Mouse (Mus musculus) neural tube, embryonic 11.5 days (tissue): ENCODE results near the gene Tnrc6b. TPM values are rescaled to one million over a fixed set of nuclear protein-coding genes. Genes with fewer than 3 reads are reported as not detected.
A peak's percentile ranks its signal among the peaks of the same experiment; 100 is the strongest.

Source experiments
- ATAC-seq: fragments of 200-750 bp; cut with Nextera tagmentation; 2 replicates; pipeline ENCODE4 v1.8.0; 2017; ENCODE audit warnings: moderate number of reproducible peaks, mild to moderate bottlenecking, moderate TSS enrichment, moderate library complexity; ENCODE audit not compliant: insufficient read depth, low FRiP score, low TSS enrichment
- DNase-seq: peaks from one replicate; pipeline ENCODE4 v3.0.0-alpha.2; 2015; ENCODE audit warnings: low spot score
- H3K27ac ChIP-seq: fragments of 300-500 bp; sonication (generic); 2 replicates; pipeline ENCODE4 v1.5.1; 2014; ENCODE audit warnings: low read depth, mild to moderate bottlenecking, low read length
- H3K27me3 ChIP-seq: fragments of 300-500 bp; sonication (generic); 2 replicates; pipeline ENCODE4 v1.6.1; 2014; ENCODE audit warnings: mild to moderate bottlenecking, low read length, mixed read lengths; ENCODE audit not compliant: control insufficient read depth, insufficient read depth
- H3K36me3 ChIP-seq: fragments of 300-500 bp; sonication (generic); 2 replicates; pipeline ENCODE4 v1.6.1; 2014; ENCODE audit warnings: mild to moderate bottlenecking, low read length, moderate library complexity, mixed read lengths; ENCODE audit not compliant: control insufficient read depth, insufficient read depth
- H3K4me1 ChIP-seq: fragments of 300-500 bp; sonication (generic); 2 replicates; pipeline ENCODE4 v1.6.1; 2014; ENCODE audit warnings: low read length, mixed read lengths; ENCODE audit not compliant: control insufficient read depth, insufficient read depth
- H3K4me2 ChIP-seq: fragments of 300-500 bp; sonication (generic); 2 replicates; pipeline ENCODE4 v1.6.1; 2014; ENCODE audit warnings: low read depth, mild to moderate bottlenecking, moderate library complexity
- H3K4me3 ChIP-seq: fragments of 300-500 bp; sonication (generic); 2 replicates; pipeline ENCODE4 v1.5.1; 2014; ENCODE audit warnings: low read depth, low read length
- H3K9ac ChIP-seq: fragments of 300-500 bp; sonication (generic); 2 replicates; pipeline ENCODE4 v1.6.1; 2014; ENCODE audit warnings: mild to moderate bottlenecking, low read length
- H3K9me3 ChIP-seq: fragments of 300-500 bp; sonication (generic); 2 replicates; pipeline ENCODE4 v1.6.1; 2016; ENCODE audit warnings: low read length; ENCODE audit not compliant: control insufficient read depth
- WGBS: fragments of 180-500 bp; shearing (Covaris S2); extraction: QIAGEN DNeasy Blood & Tissue Kit; methylation state at CpG from one replicate; pipeline ENCODE4 v1.1.7; 2014; 5-methylcytosine and 5-hydroxymethylcytosine counted together
- polyA plus RNA-seq: library from polyadenylated mRNA; unstranded; fragments of >200 nt; fragmentation: Nextera tagmentation; extraction: Ambion mirVana; gene quantifications from 2 replicates; pipeline ENCODE4 v1.2.1, GENCODE M21; 2014

Tnrc6b gene
- polyA plus RNA-seq, 1 experiment from 2014 or later, result 16.1 TPM

DNA sequence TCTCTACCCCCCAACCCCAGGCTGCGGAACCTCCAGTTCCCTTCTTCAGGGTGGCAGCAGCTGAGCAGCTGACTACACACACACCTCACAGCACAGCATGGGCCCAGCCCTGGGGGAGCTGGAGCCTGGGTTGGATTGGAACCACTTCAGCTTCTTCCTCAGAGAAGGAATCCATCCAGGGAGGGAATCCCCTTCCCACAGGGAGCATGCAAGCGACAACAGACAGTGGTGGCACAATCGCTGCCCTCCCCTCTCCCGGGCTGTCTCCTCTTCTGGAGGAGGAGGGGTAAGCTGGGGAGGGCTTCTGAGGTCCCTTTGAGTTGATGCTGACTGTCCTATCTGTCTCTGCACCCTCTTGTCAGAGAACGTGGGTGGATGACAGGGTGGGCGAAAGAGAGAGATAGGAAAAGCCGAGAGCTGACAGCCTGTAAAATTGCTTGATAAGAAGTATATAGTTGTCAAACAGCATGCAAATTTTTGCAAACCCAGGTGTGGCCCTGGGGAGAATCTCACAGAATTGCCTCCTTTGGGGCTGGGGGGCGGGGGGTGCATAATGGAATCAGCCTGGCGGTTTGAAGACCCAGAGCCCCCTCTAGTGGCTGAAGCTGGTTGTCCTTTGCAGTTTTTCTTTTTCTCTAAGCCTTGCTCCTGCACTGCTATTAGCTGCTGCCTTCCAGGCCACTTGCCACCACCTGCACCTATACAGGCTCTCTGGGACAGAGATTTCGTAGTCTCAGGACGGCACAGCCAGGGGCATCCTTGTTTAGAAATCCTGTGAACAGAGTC is 16.8 kb upstream of the Tnrc6b start:
- 38% methylated on average over 11 of the region's 11 CpGs for WGBS
- Histone ChIP-seq H3K27me3 (no peaks in the 10 kb centered on the region), H3K4me1 (0 out of 2 replicates have a peak, but pooled peaks cover 4% of the 10 kb centered on the region), H3K9ac (no peak overlapping the region; the same call in 1 of the 2 replicates), H3K27ac (no peak overlapping the region), H3K4me2 (no peak overlapping the region), H3K9me3 (no peaks in the 10 kb centered on the region), H3K36me3 (no peaks in the 10 kb centered on the region), H3K4me3 (no peak overlapping the region)
- DNase-seq (peak; percentile 56), ATAC-seq (no peak)

DNA sequence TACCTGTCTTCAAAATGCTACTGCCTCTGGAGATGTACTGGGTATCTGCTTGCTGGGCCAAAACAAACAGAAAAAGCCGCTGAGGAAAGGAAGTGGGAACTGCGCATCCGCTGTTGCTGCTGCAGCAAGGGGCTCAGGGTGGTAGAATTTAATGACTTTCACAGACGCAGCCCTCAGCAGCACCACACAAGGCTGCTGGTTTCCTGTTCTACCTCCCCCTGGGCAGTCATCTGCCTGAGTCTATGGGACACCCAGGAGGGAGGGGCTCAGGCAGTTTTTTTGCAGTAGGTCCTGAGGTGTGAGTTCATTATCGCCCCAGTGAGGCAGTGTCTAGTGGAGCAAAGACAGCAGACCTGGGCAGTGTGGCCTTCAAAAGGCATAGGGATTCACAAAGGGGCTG is 13.5 kb upstream of the Tnrc6b start:
- no peak for DNase-seq

DNA sequence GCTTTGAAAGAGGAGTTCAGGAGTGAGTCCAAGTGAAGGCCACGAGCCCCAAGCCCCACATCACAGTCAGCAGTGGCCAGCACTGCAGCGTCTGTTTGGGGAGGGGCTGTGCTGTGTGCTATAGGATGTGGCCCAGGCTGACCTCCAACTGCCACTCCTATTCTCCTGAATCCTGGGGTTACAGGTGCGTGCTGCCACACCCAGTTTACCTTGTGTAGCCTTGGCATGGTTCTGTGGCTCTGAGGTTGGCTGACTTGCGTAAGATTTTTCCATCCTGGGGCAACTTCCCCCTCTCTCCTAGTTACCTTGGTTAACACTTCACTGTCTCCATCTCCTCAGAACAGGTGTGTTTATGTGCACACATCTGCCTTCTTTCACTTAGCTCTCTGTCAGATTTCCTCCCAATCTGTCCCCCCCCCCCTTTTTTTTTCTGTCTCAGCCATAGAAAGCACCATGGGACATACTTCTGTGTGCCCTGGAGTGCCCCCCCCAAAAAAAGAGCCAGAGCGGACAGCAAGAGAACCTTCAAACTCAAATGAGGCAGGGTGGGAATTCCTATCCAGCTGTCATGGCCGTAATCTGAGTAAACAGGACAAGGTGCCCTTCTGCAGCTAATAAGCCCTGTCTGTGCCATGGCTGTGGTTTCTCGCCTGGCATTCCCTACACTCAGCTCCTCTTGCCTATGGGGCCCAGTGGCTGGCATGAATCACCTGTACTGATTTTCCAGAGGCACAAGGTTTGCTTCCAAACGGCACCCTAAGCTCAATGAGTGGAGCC is 9.4 kb upstream of the Tnrc6b start:
- Histone ChIP-seq H3K9me3 (no peaks in the 10 kb centered on the region), H3K27me3 (no peaks in the 10 kb centered on the region), H3K4me2 (no peak overlapping the region), H3K36me3 (no peaks in the 10 kb centered on the region), H3K4me3 (no peak overlapping the region), H3K4me1 (peaks cover 5% of the 10 kb centered on the region), H3K9ac (no peak overlapping the region; the same call in 1 of the 2 replicates), H3K27ac (no peak overlapping the region)
- WGBS, result 75% methylated on average over 8 of the region's 8 CpGs
- no peak for DNase-seq
- no peak for ATAC-seq

More for the DNA sequence above, 13.5 kb upstream of the Tnrc6b start:
- Histone ChIP-seq H3K27me3 (no peaks in the 10 kb centered on the region), H3K9me3 (no peaks in the 10 kb centered on the region), H3K4me2 (no peak overlapping the region), H3K36me3 (no peaks in the 10 kb centered on the region), H3K27ac (no peak overlapping the region), H3K4me1 (0 out of 2 replicates have a peak, but pooled peaks cover 4% of the 10 kb centered on the region), H3K9ac (no peak overlapping the region), H3K4me3 (no peak overlapping the region)
- ATAC-seq, result no peak
- WGBS, result 39% methylated on average over 5 of the region's 5 CpGs

DNA sequence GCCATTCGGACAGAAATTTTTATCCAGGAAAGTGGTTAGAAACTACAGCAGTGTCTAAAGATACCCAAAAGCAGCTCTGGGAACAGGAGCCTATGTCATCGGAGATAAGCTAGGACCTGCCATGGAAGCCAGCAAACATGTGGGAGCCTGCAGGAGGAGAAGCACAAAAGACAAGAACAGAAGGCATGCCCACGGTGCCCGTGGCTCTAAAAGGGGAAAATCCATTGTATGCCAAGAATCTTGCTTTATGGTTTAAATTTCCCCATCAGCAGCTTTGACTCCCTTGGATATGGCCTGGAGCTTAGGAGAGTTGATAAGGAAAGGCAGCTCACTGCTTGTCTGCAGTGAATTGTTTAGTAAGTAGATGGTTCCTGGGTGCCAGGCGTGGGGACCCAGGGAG is 8.2 kb upstream of the Tnrc6b start:
- Histone ChIP-seq H3K36me3 (no peaks in the 10 kb centered on the region), H3K27ac (no peak overlapping the region), H3K9ac (no peak overlapping the region), H3K27me3 (no peaks in the 10 kb centered on the region), H3K4me3 (no peak overlapping the region), H3K4me2 (no peak overlapping the region), H3K9me3 (no peaks in the 10 kb centered on the region), H3K4me1 (peaks cover 6% of the 10 kb centered on the region)
- WGBS, result 83% methylated on average over 5 of the region's 5 CpGs
- ATAC-seq (no peak), DNase-seq (no peak)

DNA sequence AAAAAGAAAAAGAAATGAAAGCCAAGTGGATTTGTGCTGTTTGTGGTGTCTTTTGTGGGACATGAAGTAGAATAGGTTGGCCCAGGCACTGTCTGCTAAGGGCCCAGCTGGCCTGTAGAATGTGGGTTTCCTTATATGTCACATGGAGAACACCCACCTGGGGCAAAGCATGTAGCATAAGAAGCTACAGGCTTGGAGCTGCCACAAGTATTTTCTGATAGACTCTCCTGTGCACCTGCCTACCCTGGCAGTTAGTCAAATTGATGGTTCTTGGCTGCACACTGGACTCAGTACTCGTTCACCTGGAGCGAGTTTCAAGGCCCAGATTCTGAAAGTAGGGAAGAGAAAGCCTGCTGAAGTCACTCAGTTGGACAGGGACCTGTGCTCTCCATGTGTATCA is 7.6 kb upstream of the Tnrc6b start:
- Histone ChIP-seq H3K4me2 (no peak overlapping the region), H3K4me1 (peaks cover 6% of the 10 kb centered on the region), H3K9me3 (no peaks in the 10 kb centered on the region), H3K36me3 (no peaks in the 10 kb centered on the region), H3K4me3 (no peak overlapping the region), H3K27me3 (no peaks in the 10 kb centered on the region), H3K27ac (no peak overlapping the region), H3K9ac (no peak overlapping the region)
- WGBS, result 85% methylated on average over 2 of the region's 2 CpGs
- ATAC-seq (no peak), DNase-seq (no peak)

DNA sequence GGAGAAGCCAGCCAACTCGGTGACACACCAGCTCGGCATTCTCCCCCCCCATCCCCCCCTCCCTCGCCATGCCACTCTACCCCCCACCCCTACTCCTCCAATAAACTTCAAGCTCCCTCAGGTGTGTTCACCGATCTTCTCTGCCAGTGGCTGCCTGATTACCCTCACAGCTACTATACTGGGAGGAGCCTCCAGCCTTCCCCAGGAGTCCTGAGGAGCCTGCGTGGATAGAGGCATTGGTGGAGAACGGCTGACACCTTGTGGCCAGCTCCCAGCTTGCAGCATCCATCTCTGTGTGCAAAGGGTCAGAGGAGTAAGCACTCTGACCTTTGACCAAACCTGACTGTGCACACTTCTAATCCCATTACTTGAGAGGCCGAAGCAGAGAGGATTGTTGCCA is 6.8 kb upstream of the Tnrc6b start:
- Histone ChIP-seq H3K9ac (no peak overlapping the region), H3K4me3 (no peak overlapping the region), H3K9me3 (no peaks in the 10 kb centered on the region), H3K36me3 (no peaks in the 10 kb centered on the region), H3K4me2 (no peak overlapping the region), H3K4me1 (peaks cover 6% of the 10 kb centered on the region), H3K27ac (no peak overlapping the region), H3K27me3 (no peaks in the 10 kb centered on the region)
- ATAC-seq, result peak; percentile 80
- WGBS, result 10% methylated on average over 7 of the region's 7 CpGs
- peak; percentile 83 for DNase-seq

DNA sequence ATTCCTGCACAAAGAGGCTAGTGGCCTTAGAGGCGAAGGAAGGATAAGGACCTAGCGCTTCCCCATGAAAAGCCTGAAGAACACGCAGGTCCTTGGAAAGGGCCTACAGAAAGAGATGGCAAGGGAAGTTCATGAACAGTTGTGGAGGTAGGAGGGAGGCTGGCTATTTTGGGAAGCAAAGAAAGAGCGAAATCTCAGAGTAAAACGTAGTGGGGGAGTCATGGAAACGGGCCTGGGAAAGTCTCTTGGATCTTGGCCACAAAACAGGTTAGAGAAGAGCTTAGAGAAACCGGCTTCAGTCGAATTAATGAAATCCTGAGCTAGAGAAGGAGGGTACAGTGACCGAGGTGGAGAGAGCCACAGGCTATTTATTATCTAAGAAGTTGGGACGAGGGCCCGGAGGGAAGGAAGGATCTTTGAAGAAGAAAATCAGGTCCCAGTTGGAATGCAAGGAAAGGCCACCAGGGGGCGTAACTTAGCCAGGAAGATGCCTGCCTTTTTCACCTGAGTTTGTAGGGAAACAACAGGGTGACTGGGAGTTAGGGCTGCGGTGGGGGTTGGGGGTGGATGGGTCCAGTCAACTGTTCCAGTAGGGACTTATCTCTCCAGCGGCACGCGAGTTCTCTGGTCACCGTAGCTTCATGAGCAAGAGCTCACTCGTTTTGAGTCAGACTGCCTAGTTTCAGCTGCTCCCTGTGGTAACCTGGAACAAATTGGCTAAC is 5.1 kb upstream of the Tnrc6b start:
- WGBS, result 32% methylated on average over 18 of the region's 18 CpGs
- no peak overlapping the region for H3K27ac ChIP-seq

DNA sequence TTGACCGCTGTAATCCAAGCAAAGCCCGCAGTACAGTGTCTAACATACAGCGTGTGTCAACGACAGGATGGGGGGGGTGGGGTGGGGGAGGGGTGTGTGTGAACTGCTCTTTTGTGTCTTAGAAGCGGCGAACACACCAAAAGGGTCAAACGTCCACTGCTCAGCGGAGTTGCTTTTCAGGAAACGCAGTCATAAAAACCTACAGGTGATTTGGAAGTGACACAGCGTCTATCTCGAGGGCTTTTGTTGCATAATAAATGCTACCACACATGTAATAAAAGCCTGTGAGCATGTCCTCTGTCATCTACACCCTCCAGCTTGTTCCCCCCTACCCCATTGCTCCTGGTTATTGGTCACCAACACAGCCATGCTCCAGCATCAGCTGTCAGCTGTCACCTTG is 4.5 kb upstream of the Tnrc6b start:
- Histone ChIP-seq H3K36me3 (no peaks in the 10 kb centered on the region), H3K27me3 (no peaks in the 10 kb centered on the region), H3K9me3 (no peaks in the 10 kb centered on the region), H3K27ac (no peak overlapping the region), H3K9ac (peak overlapping the region; percentile 31; the same call in 1 of the 2 replicates), H3K4me2 (peak overlapping the region; percentile 50), H3K4me1 (peaks cover 6% of the 10 kb centered on the region), H3K4me3 (peak overlapping the region; percentile 12; the same call in 1 of the 2 replicates)
- 26% methylated on average over 11 of the region's 11 CpGs for WGBS
- no peak for DNase-seq
- ATAC-seq, result no peak

More for the DNA sequence above, 5.1 kb upstream of the Tnrc6b start:
- H3K9me3 ChIP-seq, result no peaks in the 10 kb centered on the region
- H3K27me3 ChIP-seq, result no peaks in the 10 kb centered on the region
- peak overlapping the region; percentile 31; the same call in 1 of the 2 replicates for H3K9ac ChIP-seq
- H3K4me1 ChIP-seq, result peaks cover 6% of the 10 kb centered on the region
- H3K36me3 ChIP-seq, result no peaks in the 10 kb centered on the region
- ATAC-seq (no peak), DNase-seq (peak; percentile 83)
- H3K4me2 ChIP-seq, result peak overlapping the region; percentile 50
- peak overlapping the region; percentile 12; the same call in 1 of the 2 replicates for H3K4me3 ChIP-seq
